9 mouse cellular contexts compared by ENCODE assay signal in the genomic region with DNA sequence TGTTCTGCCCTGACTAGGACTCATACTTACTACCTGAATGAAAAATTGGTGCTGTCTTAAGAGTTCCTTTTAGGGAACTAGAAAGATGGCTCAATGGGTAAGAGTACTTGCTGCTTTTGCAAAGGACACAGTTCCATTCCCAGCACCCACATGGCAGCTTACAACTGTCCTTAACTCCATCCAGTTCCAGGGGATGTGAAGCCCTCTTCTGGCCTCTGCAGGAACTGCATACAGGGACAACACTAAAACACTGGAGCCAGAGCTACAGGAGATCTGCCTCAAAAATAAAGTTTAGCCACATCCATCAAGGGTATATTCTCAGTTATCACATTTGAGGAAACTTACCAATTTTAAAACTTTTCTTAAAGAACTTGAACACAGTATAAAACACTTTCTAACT. TPM values are rescaled to one million over a fixed set of nuclear protein-coding genes. Genes with fewer than 3 reads are reported as not detected.
DNase-seq lines count a peak whose midpoint lies in the region; ATAC-seq and TF ChIP-seq lines count a peak whose summit lies in the region.
"Had no signal": no experiment of that assay in that cellular context is flagged by ENCODE, and none has a peak within 500 bp of the region (broad histone marks: within the 10 kb centered on the region; RNA-seq: fewer than 3 reads in every experiment).

No protein-coding gene starts in this region.

- in situ Hi-C loops in Patski (cut with MboI; ENCODE audit: low pct_unique_long_range_greater_than_20kb): no loop called here

- ATAC-seq in kidney, embryonic 14.5 days (ENCODE audit: low FRiP score, low TSS enrichment): no peak
- ATAC-seq in Patski: no peak
- peak; percentile 30; the same call in 1 of the 2 replicates for ATAC-seq in granulocyte monocyte progenitor cell, adult 5-6 weeks (replicated peaks; ENCODE audit: poor library complexity, severe bottlenecking)
- ATAC-seq in forebrain, embryonic 13.5 days: no peak

- peak overlapping the region; percentile 14; the same call in 1 of the 2 replicates for H3K27ac ChIP-seq in kidney, embryonic 14.5 days (ENCODE audit: low read depth, low read length)
- no peak overlapping the region for H3K27ac ChIP-seq in forebrain, embryonic 13.5 days

- DNase-seq in kidney, adult 11 months: no peak
- DNase-seq in Patski (ENCODE audit: low read depth, low spot score): no peak
- peak; percentile 28 for DNase-seq in retina, embryonic 14.5 days (ENCODE audit: low spot score)
- no peak for DNase-seq in cerebellum, adult 11-12 months
- no peak for DNase-seq in left cerebral cortex, adult 8-10 months (ENCODE audit: low spot score in 2 of 2)

- H3K9ac ChIP-seq in kidney, embryonic 14.5 days (ENCODE audit: low read depth, low read length): no peak overlapping the region
- no peak overlapping the region for H3K9ac ChIP-seq in forebrain, embryonic 13.5 days

- CTCF ChIA-PET in Patski (lab: Charles Lee): interaction anchor here (2.6 kb wide), 1 partner anchor 9 kb away, joined by 11 read pairs; no protein-coding TSS in a partner anchor

- POLR2A ChIA-PET in Patski (lab: Charles Lee): interaction anchor here (0.8 kb wide), 1 partner anchor 10 kb away, joined by 3 read pairs; no protein-coding TSS in a partner anchor

- H3K36me3 ChIP-seq in kidney, embryonic 14.5 days (ENCODE audit: control insufficient read depth, insufficient read depth, low read length): peaks cover 30% of the 10 kb centered on the region
- H3K36me3 ChIP-seq in forebrain, embryonic 13.5 days (ENCODE audit: poor library complexity, severe bottlenecking): peaks cover 27% of the 10 kb centered on the region

- no peak overlapping the region for H3K4me2 ChIP-seq in kidney, embryonic 14.5 days (replicated peaks; ENCODE audit: low read depth, low read length)
- no peak overlapping the region for H3K4me2 ChIP-seq in forebrain, embryonic 13.5 days

- H3K27me3 ChIP-seq in kidney, embryonic 14.5 days (ENCODE audit: control insufficient read depth, insufficient read depth, low read length): no peaks in the 10 kb centered on the region
- no peaks in the 10 kb centered on the region for H3K27me3 ChIP-seq in Patski
- no peaks in the 10 kb centered on the region for H3K27me3 ChIP-seq in forebrain, embryonic 13.5 days
- H3K27me3 ChIP-seq: megakaryocyte, embryonic 14.5 days had no signal

- peak; percentile 82 for TF ChIP-seq CTCF in Patski (IDR thresholded peaks at IDR 0.05)

- no peak overlapping the region for H3K4me3 ChIP-seq in kidney, embryonic 14.5 days (ENCODE audit: low read length)
- no peak overlapping the region for H3K4me3 ChIP-seq in forebrain, embryonic 13.5 days
- H3K4me3 ChIP-seq: megakaryocyte, embryonic 14.5 days had no signal

- H3K4me1 ChIP-seq in kidney, embryonic 14.5 days (ENCODE audit: control insufficient read depth, insufficient read depth, low read length): peaks cover 26% of the 10 kb centered on the region; the same call in 1 of the 2 replicates
- H3K4me1 ChIP-seq in forebrain, embryonic 13.5 days: peaks cover 10% of the 10 kb centered on the region

- H3K9me3 ChIP-seq in kidney, embryonic 14.5 days (ENCODE audit: control insufficient read depth, low read length): no peaks in the 10 kb centered on the region
- no peaks in the 10 kb centered on the region for H3K9me3 ChIP-seq in forebrain, embryonic 13.5 days (replicated peaks)
- H3K9me3 ChIP-seq: megakaryocyte, embryonic 14.5 days had no signal

RNA-seq across cellular contexts. Expression of a gene that starts 9.0 kb away (rescaled TPM):
- polyA plus RNA-seq in kidney, embryonic 14.5 days (2014; fragmentation: Nextera tagmentation; extraction: Ambion mirVana): 544 and 644 TPM in 2 replicates
- polyA plus RNA-seq in Patski (2021): 522 TPM
- total RNA-seq in granulocyte monocyte progenitor cell, adult 5-6 weeks (2014; fragmentation: Nextera tagmentation): 287 and 315 TPM in 2 replicates
- 336 and 384 TPM in 2 replicates for total RNA-seq in granulocyte monocyte progenitor cell, adult 5-6 weeks (2017)
- total RNA-seq in left cerebral cortex, adult 8-10 months (2022): 100 to 1,000 TPM; 419 to 439 (median 436) TPM
- 570 and 595 TPM in 2 replicates for polyA plus RNA-seq in forebrain, embryonic 13.5 days (2015; fragmentation: Nextera tagmentation; extraction: Ambion mirVana)

RNA-seq across cellular contexts. Expression of a gene that starts 10.9 kb away (rescaled TPM):
- polyA plus RNA-seq in kidney, embryonic 14.5 days (2014; fragmentation: Nextera tagmentation; extraction: Ambion mirVana): 36.9 and 41.8 TPM in 2 replicates
- polyA plus RNA-seq in Patski (2021): 24.6 TPM
- 21.2 and 21.9 TPM in 2 replicates for total RNA-seq in granulocyte monocyte progenitor cell, adult 5-6 weeks (2014; fragmentation: Nextera tagmentation)
- total RNA-seq in granulocyte monocyte progenitor cell, adult 5-6 weeks (2017): 11.4 and 14.0 TPM in 2 replicates
- total RNA-seq in left cerebral cortex, adult 8-10 months (2022): 10 to 100 TPM; 19.1 to 24.6 (median 20.4) TPM
- 32.3 and 35.1 TPM in 2 replicates for polyA plus RNA-seq in forebrain, embryonic 13.5 days (2015; fragmentation: Nextera tagmentation; extraction: Ambion mirVana)

RNA-seq across cellular contexts. Expression of a gene that starts 16.8 kb away (rescaled TPM):
- 113 and 128 TPM in 2 replicates for polyA plus RNA-seq in kidney, embryonic 14.5 days (2014; fragmentation: Nextera tagmentation; extraction: Ambion mirVana)
- 48.6 TPM for polyA plus RNA-seq in Patski (2021)
- total RNA-seq in granulocyte monocyte progenitor cell, adult 5-6 weeks (2014; fragmentation: Nextera tagmentation): 22.7 and 45.8 TPM in 2 replicates
- 59.9 and 82.1 TPM in 2 replicates for total RNA-seq in granulocyte monocyte progenitor cell, adult 5-6 weeks (2017)
- 10 to 100 TPM; 35.4 to 42.3 (median 39.2) TPM for total RNA-seq in left cerebral cortex, adult 8-10 months (2022)
- 103 TPM in 2 replicates for polyA plus RNA-seq in forebrain, embryonic 13.5 days (2015; fragmentation: Nextera tagmentation; extraction: Ambion mirVana)

RNA-seq across cellular contexts. Expression of a gene that starts 27.1 kb away (rescaled TPM):
- 132 and 149 TPM in 2 replicates for polyA plus RNA-seq in kidney, embryonic 14.5 days (2014; fragmentation: Nextera tagmentation; extraction: Ambion mirVana)
- 78.7 TPM for polyA plus RNA-seq in Patski (2021)
- total RNA-seq in granulocyte monocyte progenitor cell, adult 5-6 weeks (2014; fragmentation: Nextera tagmentation): 41.9 and 58.1 TPM in 2 replicates
- total RNA-seq in granulocyte monocyte progenitor cell, adult 5-6 weeks (2017): 33.2 and 35.9 TPM in 2 replicates
- 100 to 1,000 TPM; 137 to 150 (median 141) TPM for total RNA-seq in left cerebral cortex, adult 8-10 months (2022)
- polyA plus RNA-seq in forebrain, embryonic 13.5 days (2015; fragmentation: Nextera tagmentation; extraction: Ambion mirVana): 127 and 131 TPM in 2 replicates

RNA-seq across cellular contexts. Expression of a gene that starts 36.1 kb away (rescaled TPM):
- 0.11 and 0.28 TPM in 2 replicates for polyA plus RNA-seq in kidney, embryonic 14.5 days (2014; fragmentation: Nextera tagmentation; extraction: Ambion mirVana)
- 0.13 TPM for polyA plus RNA-seq in Patski (2021)
- not detected in 2 replicates for total RNA-seq in granulocyte monocyte progenitor cell, adult 5-6 weeks (2014; fragmentation: Nextera tagmentation)
- total RNA-seq in granulocyte monocyte progenitor cell, adult 5-6 weeks (2017): not detected in 2 replicates
- 10 to 100 TPM; 13.7 to 17.5 (median 16.0) TPM for total RNA-seq in left cerebral cortex, adult 8-10 months (2022)
- polyA plus RNA-seq in forebrain, embryonic 13.5 days (2015; fragmentation: Nextera tagmentation; extraction: Ambion mirVana): not detected in 2 replicates
